Mouse (Mus musculus) liver, embryonic 14.5 days (tissue): ENCODE measurements around the gene Tmcc1.

Experiments used
- CTCF ChIP-seq: IDR thresholded peaks from 2 replicates; pipeline ENCODE4 v1.5.1; 2016; ENCODE audit warnings: antibody characterized with exemption, low read depth, control low read depth
- EP300 ChIP-seq: IDR thresholded peaks from 2 replicates; pipeline ENCODE4 v1.6.1; 2016; ENCODE audit warnings: antibody characterized with exemption, low read depth

- TF ChIP-seq CTCF (no peak), EP300 (no peak)
These were observed 66.7 kb downstream of the Tmcc1 start for GRCm38 (mm10) chr6:116126577-116126976.
